Mouse (Mus musculus) neural tube, embryonic 10.5 days (tissue): ENCODE data around the gene Kl.

Experiments
- DNase-seq: peaks from one replicate; pipeline ENCODE4 v3.0.0-alpha.2; 2017; ENCODE audit warnings: low spot score; ENCODE audit errors: extremely low spot score

The Kl gene

GRCm38 (mm10) chr5:151027171-151027570, 74.8 kb downstream of the Kl start:
- DNase-seq = no peak

- no peak for DNase-seq
These were observed 76.5 kb downstream of the Kl start for GRCm38 (mm10) chr5:151028906-151029305.

DNA sequence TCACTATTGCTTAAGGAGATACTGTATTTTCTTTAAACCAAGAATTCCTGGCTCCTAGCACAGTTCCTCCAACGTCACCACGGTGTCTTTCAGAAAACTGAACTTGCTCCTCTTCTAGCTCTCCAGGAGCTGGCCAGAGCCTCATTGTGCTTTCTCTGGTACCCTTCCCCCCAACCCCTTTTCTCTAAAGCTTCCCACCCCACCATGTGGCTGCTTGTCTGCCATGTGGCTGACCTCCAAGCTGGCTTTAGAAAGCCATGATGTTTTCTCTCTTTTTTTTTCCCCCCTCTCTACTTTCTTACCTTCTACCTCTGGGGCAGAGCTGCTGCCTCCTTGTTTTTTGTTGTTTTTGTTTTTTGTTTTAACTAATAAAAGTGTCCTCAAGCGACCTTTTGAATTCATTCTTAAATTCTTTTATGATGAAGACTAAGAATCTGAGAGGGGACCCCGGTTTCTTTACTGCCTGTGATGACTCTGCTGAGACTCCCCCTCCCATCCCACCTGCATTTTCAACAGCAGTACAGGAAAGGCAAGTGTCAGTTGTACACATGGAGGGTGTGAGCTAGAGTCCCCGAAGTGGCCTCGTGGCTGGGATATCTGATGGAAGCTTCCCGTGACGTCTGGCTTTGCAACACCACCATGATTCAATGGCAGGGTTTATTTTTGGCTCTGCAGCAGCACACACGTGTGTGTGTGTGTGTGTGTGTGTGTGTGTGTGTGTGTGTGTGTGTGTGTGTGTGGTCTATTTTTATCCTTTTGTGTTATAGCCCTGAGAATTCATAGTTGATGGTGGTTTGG, 82.5 kb downstream of the Kl start:
- DNase-seq = no peak

- no peak for DNase-seq
These were observed 85.5 kb downstream of the Kl start for GRCm38 (mm10) chr5:151037871-151038270.

DNA sequence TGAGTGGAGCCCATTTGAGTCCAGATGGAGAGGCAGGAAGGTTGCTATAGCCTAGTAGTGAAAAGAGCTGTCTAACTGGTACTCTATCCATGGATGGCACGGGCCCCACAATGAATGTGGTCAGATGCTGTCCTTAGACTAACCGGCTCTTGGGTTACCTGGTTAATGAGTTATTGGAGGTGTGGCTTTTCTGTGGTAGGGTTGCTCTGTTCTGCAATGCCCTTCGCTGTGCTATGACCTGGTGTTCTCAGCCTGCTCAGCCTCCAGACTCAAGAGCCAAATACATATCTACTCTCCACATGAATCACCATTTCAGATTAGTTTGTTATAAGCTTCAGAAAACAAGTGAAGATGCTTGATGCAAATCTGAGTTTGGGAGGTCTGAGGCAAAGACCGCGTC, 90.5 kb downstream of the Kl start:
- no peak for DNase-seq
